Mouse (Mus musculus) gastrocnemius, adult 2 months (tissue): ENCODE results near the gene Ntn1. TPM values are rescaled to one million over a fixed set of nuclear protein-coding genes. Genes with fewer than 3 reads are reported as not detected.

Experiments used
- DNase-seq: peaks from one replicate; pipeline ENCODE4 v3.0.0; 2022
- H3K27ac ChIP-seq: fragments of 200-600 bp; 2 replicates; pipeline ENCODE4 v1.8.1; 2022; ENCODE audit warnings: mild to moderate bottlenecking
- H3K4me3 ChIP-seq: fragments of 200-600 bp; 2 replicates; pipeline ENCODE4 v1.8.1; 2022; ENCODE audit warnings: mild to moderate bottlenecking, moderate library complexity
- CTCF ChIP-seq: fragments of 200-600 bp; IDR thresholded peaks from 2 replicates; pipeline ENCODE4 v1.8.1; 2022; ENCODE audit warnings: antibody characterized with exemption, mild to moderate bottlenecking, moderate library complexity
- intact Hi-C: fragments of 180-260 bp; cut with DNase I; formaldehyde crosslinking; loops from one replicate; pipeline ENCODE4 v1.15.1; 2025
- total RNA-seq, 2 experiments: library from RNA; stranded (reverse); gene quantifications; 2 replicates each; pipeline ENCODE4 v1.2.3; 2021

Gene Ntn1
- total RNA-seq, 2 experiments from 2014 or later: 4.7 to 8.0 TPM

GRCm38 (mm10) chr11:68290631-68291030 lies 110.0 kb downstream of the Ntn1 start:
- Histone ChIP-seq H3K27ac (peak overlapping the region; percentile 29; the same call in 1 of the 2 replicates), H3K4me3 (no peak overlapping the region)
- DNase-seq: peak; percentile 76
- intact Hi-C loops: no loop called here
- TF ChIP-seq CTCF: no peak

GRCm38 (mm10) chr11:68287331-68287730 lies 113.3 kb downstream of the Ntn1 start:
- DNase-seq: peak; percentile 32
- intact Hi-C loops: no loop called here
- Histone ChIP-seq H3K4me3 (no peak overlapping the region), H3K27ac (peak overlapping the region; percentile 79)
- no peak for TF ChIP-seq CTCF

DNA sequence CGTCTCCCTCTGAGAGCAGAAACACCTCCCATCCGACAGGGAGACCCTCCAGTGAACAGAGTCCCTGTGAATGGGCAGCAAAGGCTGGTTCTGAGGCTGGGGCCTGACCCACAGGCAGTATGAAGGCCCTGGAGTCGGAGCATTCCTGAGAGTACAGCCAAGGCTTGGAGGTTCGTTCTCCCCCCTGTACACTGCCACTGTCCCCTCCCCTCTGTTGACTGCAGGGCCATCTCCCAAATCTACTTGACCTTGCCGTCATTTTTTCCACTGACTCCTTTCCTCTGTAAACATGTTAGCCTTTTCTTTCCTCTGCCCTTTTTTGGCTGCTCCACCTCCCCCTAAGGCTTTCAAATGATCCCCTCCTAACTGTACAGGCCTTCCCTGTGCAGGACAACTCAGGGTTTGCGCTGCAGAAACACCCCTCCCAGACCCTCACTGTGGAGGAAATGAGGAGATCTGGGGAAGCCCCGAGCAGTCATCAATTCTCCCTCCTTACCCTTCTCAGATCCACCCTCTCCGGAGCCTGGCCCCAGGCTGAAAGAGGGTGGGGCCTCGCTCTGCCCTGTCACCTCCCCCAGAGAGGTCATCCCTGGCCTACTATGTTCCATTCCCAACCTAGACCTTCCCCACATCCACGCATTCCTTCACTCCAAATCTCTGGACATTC lies 114.3 kb downstream of the Ntn1 start:
- Histone ChIP-seq H3K4me3 (no peak overlapping the region), H3K27ac (peak overlapping the region; percentile 79)
- TF ChIP-seq CTCF: no peak
- DNase-seq: peak; percentile 56
- intact Hi-C loops: no loop called here

GRCm38 (mm10) chr11:68285754-68286141 lies 114.9 kb downstream of the Ntn1 start:
- Histone ChIP-seq H3K4me3 (no peak overlapping the region), H3K27ac (peak overlapping the region; percentile 79)
- intact Hi-C loops: no loop called here
- no peak for TF ChIP-seq CTCF
- no peak for DNase-seq

DNA sequence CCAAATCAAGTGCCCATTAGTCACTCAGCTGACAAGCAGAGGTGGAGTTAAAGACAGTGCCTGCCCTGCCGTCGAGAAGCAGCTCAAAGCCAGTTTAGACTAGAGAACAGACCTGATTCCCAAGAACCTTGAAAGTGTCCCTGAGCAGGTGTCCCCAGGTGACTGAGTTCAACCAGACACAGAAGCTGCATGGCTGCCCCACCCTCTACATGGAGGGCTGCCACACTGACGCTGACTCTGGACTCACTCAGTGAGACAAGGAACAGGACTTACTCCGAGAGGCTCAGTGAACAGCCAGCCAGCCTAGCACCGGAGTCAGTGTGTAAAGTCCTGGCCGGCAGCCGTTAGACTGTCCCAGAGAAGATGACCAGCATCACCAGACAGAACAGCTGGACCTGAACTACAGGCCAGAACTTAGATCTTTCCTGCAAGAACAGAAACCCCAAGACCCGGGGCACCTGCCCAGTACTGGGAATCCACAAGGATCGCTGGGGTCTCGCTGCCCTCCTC lies 120.6 kb downstream of the Ntn1 start:
- Histone ChIP-seq H3K4me3 (no peak overlapping the region), H3K27ac (peak overlapping the region; percentile 50)
- peak; percentile 41 for DNase-seq
- TF ChIP-seq CTCF: no peak
- intact Hi-C loops: no loop called here

DNA sequence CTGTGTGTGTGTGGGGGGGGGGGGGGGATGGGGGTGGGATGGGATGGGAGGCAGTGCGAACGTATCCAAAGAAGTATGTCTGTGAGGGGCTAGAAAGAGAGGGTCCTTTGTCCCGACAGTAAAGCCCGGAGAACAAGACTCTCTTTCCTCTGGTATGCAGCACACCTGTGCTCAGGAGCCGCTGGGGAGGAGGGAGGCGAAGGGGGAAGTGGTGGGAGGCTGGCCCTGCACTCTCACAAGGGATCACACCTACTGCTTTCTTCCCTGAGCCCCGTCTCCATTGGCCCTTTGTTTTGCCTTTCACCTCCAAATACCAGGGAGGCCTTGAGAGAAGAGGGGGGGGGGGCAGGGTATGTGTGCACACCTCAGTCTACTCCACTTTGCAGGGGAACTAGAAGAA lies 123.7 kb downstream of the Ntn1 start:
- no peak overlapping the region for H3K4me3 ChIP-seq
- no peak for DNase-seq
- no peak for TF ChIP-seq CTCF
- intact Hi-C loops: no loop called here
- H3K27ac ChIP-seq: no peak overlapping the region

GRCm38 (mm10) chr11:68274331-68274811 lies 126.3 kb downstream of the Ntn1 start:
- H3K4me3 ChIP-seq: no peak overlapping the region
- intact Hi-C loops: no loop called here
- no peak for TF ChIP-seq CTCF
- no peak overlapping the region for H3K27ac ChIP-seq
- no peak for DNase-seq

- no peak for TF ChIP-seq CTCF
- H3K4me3 ChIP-seq: no peak overlapping the region
- intact Hi-C loops: no loop called here
- DNase-seq: no peak
- no peak overlapping the region for H3K27ac ChIP-seq
Observed at GRCm38 (mm10) chr11:68273855-68274254, 126.8 kb downstream of the Ntn1 start.

DNA sequence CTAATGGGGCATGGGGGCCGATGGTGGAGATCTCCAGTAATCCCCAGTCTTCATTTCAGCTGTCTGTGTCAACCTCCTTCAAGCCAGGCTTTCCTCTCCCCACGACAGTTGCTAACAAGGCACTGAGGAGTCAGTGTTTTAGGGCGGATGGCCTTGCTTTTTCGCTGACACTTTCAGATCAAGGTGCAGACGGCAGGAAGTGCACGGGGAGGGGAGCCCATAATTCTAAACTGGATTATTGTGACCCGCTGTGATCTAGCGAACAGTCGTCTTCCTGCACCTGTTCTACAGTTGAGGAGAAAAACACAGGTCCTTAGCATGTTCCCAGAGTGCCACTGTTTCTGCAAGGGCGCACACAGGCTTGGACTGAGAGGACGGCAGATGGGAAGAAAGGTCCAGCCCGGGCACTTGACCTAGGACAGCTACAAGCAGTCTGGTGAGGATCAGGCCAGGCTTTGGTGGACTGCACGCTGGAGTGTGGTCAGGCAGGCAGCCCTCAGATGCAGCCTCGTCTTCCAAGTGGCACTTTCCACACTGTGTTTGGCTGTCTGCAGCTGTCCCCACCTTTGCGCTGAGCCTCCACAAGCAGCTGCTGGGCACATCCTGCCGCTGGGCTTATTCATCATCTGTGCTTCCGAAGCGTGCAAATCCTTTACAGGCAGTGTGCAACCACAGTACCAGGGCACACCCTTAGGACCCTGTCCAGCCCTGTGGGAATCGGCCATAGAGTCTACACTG lies 129.7 kb downstream of the Ntn1 start:
- intact Hi-C loops: no loop called here
- Histone ChIP-seq H3K4me3 (no peak overlapping the region), H3K27ac (no peak overlapping the region)
- no peak for TF ChIP-seq CTCF
- peak; percentile 31 for DNase-seq

DNA sequence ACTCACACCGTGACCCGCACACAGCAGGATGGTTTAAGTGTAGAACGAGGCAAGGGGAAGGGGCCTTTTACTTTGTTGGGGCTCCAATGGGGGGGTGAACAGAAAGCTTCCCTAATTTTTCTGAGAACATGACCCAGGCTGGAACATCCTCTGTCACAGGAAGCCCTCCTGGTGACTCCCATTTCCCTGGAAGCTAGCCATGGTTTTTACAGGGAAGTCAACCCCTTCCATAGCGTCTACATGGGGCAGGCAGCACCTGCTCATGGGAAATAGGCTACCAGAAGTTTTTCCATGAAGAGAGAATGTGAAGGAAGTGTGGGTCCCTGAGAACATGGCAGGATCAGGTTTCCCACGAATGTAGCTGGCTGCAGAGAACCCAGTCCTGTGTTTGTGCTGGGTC lies 136.3 kb downstream of the Ntn1 start:
- no peak for TF ChIP-seq CTCF
- intact Hi-C loops: no loop called here
- H3K27ac ChIP-seq: no peak overlapping the region
- H3K4me3 ChIP-seq: no peak overlapping the region
- DNase-seq: no peak

DNA sequence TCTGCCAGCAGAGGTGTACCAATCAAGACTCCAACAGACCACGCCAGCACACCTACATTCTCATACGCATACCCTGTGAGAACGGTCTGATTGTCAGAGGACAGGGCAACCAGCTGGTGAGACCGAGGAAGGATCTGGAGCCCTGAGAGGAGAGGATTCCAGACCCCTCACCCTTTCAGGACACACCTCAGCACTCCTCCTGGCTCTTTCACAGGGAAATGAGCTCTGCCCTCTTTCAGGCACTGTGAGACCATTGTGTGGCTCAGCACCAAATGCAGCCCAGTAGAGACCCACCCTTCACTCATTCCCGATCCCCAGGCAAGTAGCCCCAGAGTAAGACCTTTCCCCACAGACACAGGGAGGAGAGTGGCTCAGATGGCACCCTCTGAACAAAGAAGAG lies 137.5 kb downstream of the Ntn1 start:
- DNase-seq: no peak
- TF ChIP-seq CTCF: no peak
- intact Hi-C loops: no loop called here
- H3K27ac ChIP-seq: no peak overlapping the region
- H3K4me3 ChIP-seq: no peak overlapping the region

DNA sequence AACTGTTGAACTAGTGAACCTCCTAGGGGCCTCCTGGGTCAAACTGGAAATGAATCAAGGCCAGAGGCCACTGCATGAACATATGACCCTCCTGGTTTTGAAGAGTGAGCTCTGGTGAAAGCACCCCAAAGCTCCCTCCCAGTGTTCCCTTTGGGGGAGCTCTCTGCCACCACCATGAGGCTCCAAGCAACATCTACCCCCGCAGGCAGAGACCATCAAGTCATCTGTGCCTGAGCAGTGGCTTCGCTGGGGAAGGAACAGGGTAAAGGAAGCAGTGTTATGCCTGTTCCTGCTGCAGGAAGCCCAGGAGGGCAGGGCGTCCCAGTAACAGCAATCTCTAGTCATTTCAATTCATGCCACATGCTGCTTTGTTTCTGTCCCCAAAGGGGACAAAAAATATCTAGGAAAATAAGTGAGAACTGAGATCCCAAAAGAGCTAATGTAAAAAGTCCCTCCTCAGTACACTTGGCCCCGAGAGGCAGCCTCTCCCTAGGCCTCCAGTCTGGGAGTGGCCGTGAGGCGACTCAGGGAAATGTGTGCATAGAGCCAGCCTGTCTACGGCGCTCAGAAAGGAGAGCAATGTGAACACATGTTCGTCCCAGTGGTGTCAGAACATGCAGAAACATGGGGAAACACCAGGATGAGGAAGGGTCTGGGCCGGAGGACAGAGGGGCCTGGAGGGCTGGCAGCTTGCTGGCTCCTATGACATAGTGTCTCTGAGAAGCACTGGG lies 139.3 kb downstream of the Ntn1 start:
- Histone ChIP-seq H3K4me3 (no peak overlapping the region), H3K27ac (peak overlapping the region; percentile 29)
- TF ChIP-seq CTCF: peak; percentile 11; the same call in 1 of the 2 replicates
- DNase-seq: no peak
- intact Hi-C loops: no loop called here

DNA sequence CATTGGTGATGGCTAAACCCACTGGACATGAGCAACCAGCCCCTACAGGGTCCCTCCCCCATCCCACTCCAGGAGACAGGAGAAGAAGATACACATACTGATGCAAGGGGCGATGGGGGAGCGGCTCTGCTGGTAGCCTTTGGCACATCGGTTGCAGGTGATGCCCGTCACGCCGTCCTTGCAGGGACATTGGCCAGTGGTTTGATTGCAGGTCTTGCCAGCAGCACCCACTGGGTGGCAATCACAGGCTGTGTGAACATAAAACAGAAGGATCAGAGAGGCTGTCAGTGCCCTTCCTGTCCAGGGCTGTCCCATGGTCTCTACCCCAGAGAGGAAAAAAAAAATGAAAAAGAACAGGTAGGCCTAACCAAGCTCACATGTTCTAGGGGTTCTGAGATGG lies 140.2 kb downstream of the Ntn1 start:
- TF ChIP-seq CTCF: no peak
- intact Hi-C loops: no loop called here
- no peak for DNase-seq
- no peak overlapping the region for H3K4me3 ChIP-seq
- no peak overlapping the region for H3K27ac ChIP-seq
